Mouse (Mus musculus) gastrocnemius, postnatal 14 days (tissue): ENCODE results near the gene Unc79. TPM values are rescaled to one million over a fixed set of nuclear protein-coding genes. Genes with fewer than 3 reads are reported as not detected.

Experiments
- DNase-seq: peaks from one replicate; pipeline ENCODE4 v3.0.0; 2021; ENCODE audit warnings: mixed read lengths
- intact Hi-C: fragments of 180-260 bp; cut with DNase I; formaldehyde crosslinking; loops from one replicate; pipeline ENCODE4 v1.15.1; 2025; ENCODE audit warnings: low total_unique reads
- total RNA-seq, 2 experiments: library from RNA; stranded (reverse); gene quantifications; 2 replicates each; pipeline ENCODE4 v1.2.3; 2021

The Unc79 gene
- total RNA-seq, 2 experiments from 2014 or later = 0.07 to 0.10 TPM

DNA sequence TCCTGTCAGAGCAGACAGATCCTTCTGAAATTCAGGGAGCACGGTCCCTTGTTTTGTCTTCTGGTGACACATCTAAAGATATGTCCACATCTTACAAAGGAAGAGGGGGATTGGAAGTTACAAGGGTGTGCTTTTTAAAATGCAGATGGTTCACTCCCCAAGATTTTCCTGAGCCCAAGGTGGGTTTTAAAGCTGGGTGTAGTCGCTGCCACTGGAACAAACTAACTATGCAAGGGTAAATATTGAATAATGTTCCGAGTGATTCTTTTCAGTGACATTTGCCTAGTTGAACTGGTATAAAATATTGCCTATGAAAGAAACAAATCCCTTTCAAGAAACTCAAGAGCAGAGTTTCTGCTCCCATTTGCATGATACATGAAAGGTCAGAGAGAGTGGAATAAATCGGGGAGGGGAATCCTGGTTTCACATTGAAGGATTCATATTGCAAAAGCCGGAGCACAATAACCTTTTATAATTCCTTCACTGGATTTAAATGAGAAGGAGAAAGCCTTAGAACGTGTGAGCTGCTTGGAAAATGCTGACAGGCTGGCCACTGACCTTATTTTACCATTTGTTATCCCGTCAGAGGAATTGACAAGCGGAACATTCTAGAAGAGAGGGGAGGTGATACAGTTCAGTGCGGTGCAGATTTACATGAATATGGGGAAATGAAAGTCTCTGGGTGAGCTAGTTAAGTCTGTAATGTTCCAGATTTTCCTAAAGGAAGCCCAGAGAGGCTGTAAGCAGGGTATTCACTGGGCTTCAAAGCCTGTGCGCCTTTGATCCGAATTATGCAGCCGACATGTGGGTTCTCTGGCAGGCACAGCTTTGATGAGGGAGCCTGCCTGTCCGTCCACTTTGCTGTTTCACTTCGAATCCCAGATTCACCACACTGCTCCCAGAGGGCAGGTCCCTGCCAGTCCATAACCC is 215.7 kb downstream of the Unc79 start:
- DNase-seq = no peak
- intact Hi-C loops = no loop called here

DNA sequence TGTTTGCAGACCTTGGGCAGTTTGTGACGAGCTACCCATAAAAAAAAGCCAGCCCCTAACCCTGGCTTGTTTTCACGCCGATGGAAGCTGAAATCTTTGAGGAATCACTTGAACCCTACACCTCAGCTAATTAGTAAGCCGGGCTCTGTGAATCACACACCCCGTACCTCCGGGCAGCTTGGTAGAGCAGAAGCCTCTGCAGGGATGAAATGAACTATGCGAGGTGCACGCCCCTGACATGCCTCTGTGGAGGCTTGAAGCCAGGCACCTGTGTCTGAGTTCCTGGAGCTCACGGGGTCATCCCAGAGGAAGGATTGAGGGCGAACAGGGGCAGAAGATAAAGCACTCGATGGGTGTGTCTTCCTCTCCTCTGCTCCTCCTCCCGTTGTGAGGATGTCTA is 220.2 kb downstream of the Unc79 start:
- intact Hi-C loops = no loop called here
- DNase-seq = no peak

DNA sequence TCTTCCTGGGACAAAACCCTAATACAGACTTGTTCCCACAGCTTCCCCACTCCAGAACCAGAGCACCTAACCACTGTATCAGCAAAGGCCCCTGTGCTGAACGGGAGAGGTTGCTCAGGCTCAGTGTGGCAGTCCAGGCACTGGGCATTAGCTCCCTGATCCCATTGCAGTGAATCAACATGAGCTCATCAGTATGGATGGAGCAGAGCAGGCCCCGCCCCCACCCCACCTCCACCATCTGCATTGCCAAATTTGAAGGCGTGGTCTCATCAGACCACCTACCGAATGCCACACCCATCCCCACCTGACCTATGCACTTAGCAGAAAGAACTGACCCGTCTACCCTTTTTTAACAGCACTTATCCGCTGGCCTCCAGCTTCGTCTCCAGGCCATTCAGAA is 234.4 kb downstream of the Unc79 start:
- intact Hi-C loops = no loop called here
- no peak for DNase-seq

DNA sequence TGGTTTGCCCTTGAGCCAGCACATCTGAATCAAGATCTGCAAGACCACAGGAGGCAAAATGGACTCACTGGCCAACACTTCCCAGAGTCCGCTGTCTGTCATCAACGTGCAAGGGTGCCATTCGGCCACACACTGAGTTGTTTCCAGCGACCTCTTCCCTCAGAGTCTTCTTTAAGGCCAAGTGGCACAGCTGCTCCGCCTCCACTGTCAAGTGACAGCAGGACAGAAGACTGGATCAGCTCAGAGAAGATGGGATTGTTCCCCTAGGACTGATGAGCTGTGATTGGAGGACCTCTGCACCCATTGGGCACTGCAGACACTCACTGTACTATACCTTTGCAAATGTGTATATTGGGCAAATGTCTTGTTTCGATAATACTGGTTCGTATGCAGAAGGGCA is 238.4 kb downstream of the Unc79 start:
- intact Hi-C loops = no loop called here
- no peak for DNase-seq

DNA sequence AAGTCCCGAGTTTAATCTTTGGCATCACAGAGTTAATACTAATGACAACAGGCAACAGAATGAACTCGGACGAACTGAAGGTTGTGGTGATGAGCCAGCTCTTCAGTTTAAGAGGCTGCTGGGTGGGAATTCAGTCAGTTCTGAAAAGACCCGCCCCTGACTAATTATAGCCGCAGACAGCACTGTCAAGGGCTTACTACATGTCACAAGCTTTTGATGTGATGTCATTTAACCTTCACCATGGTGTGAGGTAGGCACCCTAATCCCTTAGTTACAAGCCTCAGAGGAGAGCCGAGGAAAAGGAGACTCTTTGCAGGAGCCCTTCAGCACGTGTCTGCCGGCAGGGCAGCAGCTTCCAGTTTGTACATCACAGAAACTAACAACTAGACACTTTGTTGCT is 239.6 kb downstream of the Unc79 start:
- DNase-seq = no peak
- intact Hi-C loops = no loop called here

DNA sequence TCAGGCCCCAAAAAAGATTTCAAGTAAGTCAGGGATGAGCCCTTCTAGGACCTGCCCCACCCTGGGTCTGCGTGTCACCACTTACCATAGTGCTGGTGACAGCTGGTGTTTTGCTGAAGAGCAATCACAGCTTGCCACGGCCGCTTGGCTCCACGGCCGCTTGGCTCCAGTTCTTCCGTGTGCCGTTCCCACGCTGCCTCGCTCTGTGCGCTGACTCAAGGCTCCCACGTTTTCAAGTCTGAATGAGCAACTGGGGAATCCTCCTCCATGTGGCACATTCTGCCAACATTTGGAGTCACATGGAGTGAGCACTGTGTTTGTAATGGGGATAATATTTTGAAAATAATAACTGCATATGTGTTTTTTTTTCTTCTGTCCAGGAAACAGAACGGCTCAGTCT is 241.1 kb downstream of the Unc79 start:
- intact Hi-C loops = no loop called here
- DNase-seq = no peak

DNA sequence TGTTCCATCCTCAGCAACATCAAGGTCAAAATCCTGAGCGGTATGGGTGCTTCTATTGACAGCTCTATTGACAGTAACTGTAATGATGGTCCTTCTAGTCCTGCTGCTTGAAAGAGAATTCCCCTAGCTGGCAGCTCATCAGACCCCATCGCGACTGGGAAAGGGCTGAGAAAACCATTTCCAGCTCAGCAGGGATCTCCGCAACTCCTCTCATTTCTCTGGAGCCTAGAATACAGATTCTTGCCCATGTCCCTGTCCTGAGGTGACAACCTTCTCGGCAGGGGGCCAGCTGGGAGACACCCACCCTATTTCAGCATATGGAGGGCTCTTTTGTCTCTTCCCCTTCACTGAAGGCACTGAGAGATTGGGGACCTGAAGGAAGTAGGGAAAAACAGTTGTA is 244.3 kb downstream of the Unc79 start:
- intact Hi-C loops = no loop called here

DNA sequence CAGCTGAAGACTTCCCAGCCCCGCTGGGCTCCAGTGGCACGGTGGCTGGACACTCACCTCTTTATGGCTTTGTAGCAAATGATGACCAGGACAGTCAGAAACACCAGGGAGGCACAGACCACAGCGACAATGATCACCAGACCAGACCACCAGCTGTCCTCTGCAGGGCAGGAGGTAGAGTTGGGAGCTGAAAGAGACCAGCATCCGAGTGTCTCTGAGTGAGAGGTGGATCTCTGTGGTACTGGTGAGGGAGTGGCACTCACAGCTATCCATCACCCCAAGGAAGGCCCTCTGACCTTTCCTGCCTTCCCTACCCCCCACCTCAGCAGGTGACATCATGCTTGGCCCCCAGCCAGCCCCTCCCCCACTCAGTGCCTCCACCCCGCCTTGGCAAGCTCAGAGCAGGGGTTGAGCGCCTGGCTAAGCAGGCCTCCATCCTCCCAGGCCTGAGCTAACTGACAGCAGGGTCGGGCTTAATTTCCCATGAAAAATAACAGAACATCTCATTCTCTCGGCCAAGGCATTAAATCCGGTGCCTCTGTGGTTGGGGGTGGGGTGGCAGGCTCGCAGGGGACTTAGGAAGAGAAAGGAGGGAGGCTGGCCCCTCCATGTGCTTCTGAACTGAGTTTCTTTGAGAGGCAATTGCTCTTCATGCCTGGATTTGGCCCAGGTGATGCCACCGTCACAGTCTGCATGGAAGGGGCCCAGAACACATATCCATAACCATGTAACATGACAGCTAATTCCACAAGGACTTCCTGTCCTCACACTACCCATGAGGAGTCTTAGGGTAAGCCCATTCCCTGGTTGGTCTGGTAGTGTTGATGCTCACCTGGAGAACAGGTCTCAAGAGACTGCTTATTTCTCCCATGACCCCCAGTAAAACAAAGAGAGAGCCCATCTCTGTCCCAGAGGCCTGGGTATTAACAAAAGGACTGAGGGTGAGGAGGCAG is 254.2 kb downstream of the Unc79 start:
- peak; percentile 57 for DNase-seq
- intact Hi-C loops = no loop called here

More for the DNA sequence above, 244.3 kb downstream of the Unc79 start:
- DNase-seq = no peak

DNA sequence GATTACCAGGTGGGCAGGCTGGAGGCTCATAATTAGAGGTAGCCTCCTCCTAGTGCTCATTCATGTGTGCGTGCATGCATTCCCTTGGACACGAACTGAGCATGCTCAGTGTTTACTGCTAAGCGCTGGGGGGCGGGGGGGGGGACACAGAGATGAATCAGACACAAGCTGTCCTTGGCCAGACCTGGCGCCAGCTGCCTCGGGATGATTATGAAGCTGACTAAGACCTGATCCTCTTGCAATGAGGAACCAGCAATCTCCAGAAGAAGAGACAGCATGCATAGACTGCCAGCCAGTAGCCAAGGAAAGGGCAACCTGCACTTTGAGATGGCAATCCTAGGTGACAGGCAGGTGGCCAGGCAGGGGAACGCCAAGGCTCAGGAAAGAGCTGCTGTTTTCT is 256.9 kb downstream of the Unc79 start:
- DNase-seq = no peak

DNA sequence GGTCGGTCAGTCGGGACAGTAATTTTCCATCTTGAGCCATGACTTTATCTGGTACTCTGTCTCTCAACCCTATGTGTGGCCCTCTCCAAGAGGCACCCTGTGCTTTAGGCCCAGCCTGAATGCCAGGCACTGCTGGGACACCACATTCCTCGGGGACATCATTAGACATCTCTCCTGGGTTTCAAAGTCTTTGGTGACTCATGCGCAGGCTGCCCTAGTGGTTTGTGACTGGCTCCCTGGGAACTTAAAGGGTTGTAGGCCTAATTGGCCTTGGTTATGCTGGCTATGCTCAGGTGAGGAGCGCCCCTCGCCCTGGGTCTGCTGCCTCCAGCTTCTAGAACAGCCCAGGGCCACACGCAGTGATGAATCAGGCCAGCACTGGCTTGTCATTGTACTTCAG is 260.9 kb downstream of the Unc79 start:
- intact Hi-C loops = no loop called here
- no peak for DNase-seq

More for the DNA sequence above, 256.9 kb downstream of the Unc79 start:
- intact Hi-C loops = no loop called here

DNA sequence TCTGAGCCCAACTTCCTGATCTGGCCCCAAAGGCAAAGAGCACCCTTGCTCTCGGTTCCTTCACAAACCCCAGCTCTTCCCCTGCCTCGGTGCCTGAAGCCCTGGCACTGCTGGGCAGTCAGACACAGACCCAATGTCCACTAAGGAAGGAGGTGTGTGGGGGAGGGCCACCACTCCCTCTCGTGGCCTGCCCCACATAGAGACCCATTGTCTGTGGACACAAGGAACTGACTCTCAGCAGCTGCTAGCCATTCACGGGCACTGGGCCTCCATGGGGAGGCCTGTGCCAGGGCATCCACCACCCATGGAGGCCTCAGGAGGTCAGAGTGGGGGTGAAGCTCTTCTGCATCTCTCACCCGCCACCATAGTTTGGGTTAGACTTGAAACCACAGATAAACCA is 262.4 kb downstream of the Unc79 start:
- intact Hi-C loops = no loop called here
- DNase-seq = no peak

DNA sequence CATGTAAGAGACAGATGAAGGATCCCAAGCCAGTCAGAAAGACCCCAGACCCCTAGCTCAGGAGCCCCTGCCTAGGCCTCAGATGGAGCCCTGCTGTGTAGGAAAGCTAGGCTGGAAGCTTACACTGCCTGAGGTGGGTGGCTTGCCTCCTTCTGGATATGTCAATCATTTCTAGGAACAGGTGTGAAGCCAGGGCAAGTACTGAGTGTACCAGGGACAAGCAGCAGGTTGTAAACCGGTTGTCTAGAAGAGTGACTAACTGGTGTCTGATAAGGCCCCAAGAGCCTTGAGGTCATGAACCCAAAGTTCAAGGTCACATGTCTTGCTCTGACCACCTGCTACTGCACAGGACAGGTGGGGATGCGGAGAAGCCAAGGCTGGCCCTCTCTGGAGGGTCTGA is 264.9 kb downstream of the Unc79 start:
- intact Hi-C loops = no loop called here
- no peak for DNase-seq

DNA sequence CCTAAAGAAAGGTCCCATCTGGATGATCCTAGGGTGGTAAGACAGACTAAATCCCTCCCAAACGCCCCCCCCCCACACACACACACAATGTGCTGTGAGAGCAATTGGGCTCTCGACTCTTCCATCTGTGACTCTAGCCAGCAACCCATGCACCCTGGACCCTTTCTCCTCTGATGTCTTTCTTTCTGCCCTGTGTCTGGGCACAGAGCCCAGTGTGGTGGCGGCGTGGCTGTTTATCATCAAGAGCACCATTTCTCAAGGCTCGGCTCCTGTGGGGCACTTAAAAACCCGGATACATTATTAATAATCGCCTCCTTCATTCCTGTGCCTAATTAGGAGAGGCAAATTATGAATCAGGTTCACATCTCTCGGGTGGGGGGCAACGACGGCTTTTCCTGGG is 265.6 kb downstream of the Unc79 start:
- no peak for DNase-seq
- intact Hi-C loops = no loop called here

DNA sequence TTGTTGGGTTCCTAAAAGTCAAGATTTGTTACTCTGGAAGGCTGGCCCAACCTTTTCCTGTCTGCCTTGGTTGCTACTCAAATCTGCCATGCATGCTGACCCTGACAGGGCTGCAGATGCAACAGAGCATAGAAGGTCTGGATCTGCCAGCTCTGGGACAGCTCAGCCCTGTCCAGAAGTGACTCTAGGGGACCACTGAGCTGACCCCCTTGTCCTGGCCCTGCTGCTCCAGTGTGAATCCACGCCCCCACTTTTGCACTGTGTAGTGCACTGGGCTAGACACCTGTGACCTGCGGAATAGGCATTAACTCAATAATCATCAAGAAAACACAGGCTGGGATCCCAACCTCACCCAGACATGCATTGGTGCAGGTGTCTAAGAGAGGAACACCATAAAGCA is 266.1 kb downstream of the Unc79 start:
- intact Hi-C loops = no loop called here
- no peak for DNase-seq

DNA sequence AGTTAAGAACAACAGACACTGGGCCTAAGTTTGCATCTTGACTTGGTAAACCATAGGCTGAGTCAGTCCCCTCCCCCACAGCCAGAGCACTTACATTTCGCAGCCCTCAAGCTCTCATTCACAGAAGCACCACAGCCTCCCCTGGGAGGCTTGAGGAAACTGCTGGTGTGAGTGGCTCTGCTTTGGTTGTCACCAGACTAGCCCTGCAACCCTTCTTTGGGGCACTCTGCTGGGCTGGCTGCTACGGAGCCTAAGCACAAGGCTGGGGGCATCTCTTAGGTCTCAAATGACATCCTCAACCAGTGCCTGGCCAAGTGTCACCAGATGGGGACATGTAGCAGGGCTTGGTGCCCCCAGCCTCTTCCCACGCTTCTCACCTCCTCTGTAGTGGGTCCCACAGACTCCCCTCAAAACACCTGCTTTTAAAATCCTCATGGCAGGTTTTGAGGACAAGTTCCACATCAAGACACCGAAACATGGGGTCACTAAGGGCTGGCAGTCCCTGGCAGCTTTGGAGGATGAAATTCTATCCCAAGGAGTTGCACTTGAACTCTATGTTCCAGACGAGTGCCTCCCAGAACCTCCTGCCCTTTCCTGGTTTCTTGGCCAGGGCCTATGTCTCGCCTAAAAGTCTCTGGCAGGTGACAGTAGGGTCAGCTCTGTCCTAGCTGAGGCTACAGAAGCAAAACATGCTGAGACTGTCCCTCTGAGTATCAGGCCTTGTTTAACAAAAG is 267.4 kb downstream of the Unc79 start:
- intact Hi-C loops = no loop called here
- DNase-seq = no peak

DNA sequence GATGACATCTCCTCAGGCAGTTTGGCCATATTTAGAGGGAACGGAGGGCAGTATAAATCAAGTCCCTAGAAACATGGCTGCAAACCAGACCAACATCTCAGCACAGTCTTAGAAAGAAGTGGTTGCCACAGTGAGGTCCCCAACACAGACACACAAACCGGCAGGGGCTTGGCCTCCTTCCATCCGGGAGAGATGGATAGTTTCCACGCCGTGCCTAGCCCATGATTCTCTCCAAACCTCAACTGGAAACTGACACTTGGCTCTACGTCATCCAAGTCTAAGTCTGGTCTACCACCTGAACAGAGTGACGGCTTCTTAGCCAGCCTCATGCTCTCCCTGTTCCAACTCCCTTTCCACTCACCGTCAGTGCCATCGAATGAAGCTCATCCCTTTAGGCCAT is 275.0 kb downstream of the Unc79 start:
- DNase-seq = no peak
- intact Hi-C loops = no loop called here

DNA sequence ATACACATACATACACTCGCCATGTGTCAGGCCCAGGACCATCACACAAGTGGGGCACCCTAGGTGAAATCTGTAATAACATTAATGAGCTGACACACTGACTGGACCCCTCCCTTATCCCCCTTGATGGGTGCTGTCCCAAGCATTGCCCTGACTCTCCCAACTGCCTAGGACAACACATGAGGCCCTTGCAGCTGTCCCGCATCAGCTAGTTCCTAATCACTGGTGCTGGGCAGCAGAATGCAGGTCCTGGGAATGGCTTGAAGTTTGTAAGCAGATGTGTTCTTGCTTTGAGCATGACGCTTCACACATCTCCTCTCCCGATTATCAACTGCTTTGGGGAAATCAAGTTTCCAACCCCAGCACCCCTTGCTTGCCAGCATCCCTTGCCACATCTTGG is 277.5 kb downstream of the Unc79 start:
- no peak for DNase-seq
- intact Hi-C loops = no loop called here

DNA sequence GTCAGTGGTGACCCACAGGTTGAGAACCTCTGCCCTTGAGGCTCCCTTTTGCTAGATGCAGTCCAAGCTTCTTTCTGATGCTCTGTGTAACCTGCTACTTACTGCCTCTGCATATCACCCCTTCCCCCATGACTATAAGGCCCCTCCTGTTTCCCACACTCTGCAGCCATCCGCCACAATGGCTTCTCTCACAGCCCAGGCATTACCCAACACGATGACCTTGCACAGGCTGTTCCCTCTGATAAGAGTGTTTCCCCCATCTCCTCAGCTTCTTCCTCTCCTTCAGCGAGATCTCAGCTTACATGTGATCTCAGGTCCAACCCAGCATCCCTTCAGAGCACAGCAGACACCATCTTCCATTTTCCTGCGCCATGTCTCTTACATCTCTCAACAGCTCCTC is 280.4 kb downstream of the Unc79 start:
- DNase-seq = no peak
- intact Hi-C loops = no loop called here
